Mouse (Mus musculus) hindbrain, embryonic 10.5 days (tissue): ENCODE measurements around the gene Hist1h2ap. TPM values are rescaled to one million over a fixed set of nuclear protein-coding genes. Genes with fewer than 3 reads are reported as not detected.
"Not testable (repeated sequence)": the region's sequence is repeated elsewhere in the genome, so short reads cannot be mapped to it uniquely, and the experiment has no call there.

ENCODE experiments used
- DNase-seq: peaks from one replicate; pipeline ENCODE4 v3.0.0-alpha.2; 2017; ENCODE audit warnings: low spot score
- H3K27ac ChIP-seq: fragments of 300-500 bp; sonication (generic); 2 replicates; pipeline ENCODE4 v1.5.1; 2016; ENCODE audit warnings: mild to moderate bottlenecking, moderate library complexity
- H3K27me3 ChIP-seq: fragments of 300-500 bp; sonication (generic); 2 replicates; pipeline ENCODE4 v1.6.1; 2016; ENCODE audit warnings: mild to moderate bottlenecking; ENCODE audit not compliant: poor library complexity, insufficient read depth, severe bottlenecking
- H3K36me3 ChIP-seq: fragments of 300-500 bp; sonication (generic); 2 replicates; pipeline ENCODE4 v1.6.1; 2016; ENCODE audit warnings: mild to moderate bottlenecking, moderate library complexity
- H3K4me1 ChIP-seq: fragments of 300-500 bp; sonication (generic); replicated peaks from 2 replicates; pipeline ENCODE4 v1.6.1; 2016; ENCODE audit warnings: mild to moderate bottlenecking
- H3K4me3 ChIP-seq: fragments of 300-500 bp; sonication (generic); 2 replicates; pipeline ENCODE4 v1.5.1; 2016; ENCODE audit warnings: mild to moderate bottlenecking, moderate library complexity
- H3K9me3 ChIP-seq: fragments of 300-500 bp; sonication (generic); 2 replicates; pipeline ENCODE4 v1.6.1; 2016; ENCODE audit warnings: mild to moderate bottlenecking, moderate library complexity
- WGBS: fragments of 180-500 bp; shearing (Covaris S2); methylation state at CpG from one replicate; pipeline ENCODE4 v1.1.7; 2016; 5-methylcytosine and 5-hydroxymethylcytosine counted together
- polyA plus RNA-seq: library from polyadenylated mRNA; unstranded; fragments of >200 nt; fragmentation: Nextera tagmentation; extraction: Ambion mirVana; gene quantifications from 2 replicates; pipeline ENCODE4 v1.2.1, GENCODE M21; 2016

Gene Hist1h2ap
- 6,234 and 6,449 TPM in 2 replicates for polyA plus RNA-seq

DNA sequence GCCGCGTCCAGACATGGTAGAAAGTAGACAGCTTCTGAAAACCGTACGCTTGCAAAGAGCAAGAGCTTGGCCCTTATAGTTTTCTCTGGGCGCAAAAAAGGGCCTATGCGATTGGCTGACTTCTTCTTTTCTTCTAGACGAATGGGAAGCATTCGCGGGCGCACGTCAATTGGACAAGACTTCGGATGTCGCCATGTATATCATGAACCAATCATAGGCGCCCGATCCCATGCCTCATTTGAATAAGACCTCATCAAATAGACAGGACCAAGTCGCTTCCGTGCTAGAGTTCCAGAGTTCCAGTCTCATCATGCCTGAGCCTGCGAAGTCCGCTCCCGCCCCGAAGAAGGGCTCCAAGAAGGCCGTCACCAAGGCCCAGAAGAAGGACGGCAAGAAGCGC lies at the start of gene Hist1h2ap, which contains the start of gene Hist1h2br:
TSS of gene Hist1h2ap (minus strand) at position 47 of the 400 bp plus-strand sequence.
TSS of gene Hist1h2br (plus strand) at position 283 of the 400 bp plus-strand sequence.
- DNase-seq, H3K27me3 ChIP-seq, H3K4me1 ChIP-seq, H3K27ac ChIP-seq, H3K4me3 ChIP-seq, H3K36me3 ChIP-seq, H3K9me3 ChIP-seq: not testable (repeated sequence)
- WGBS: no CpG with 5 or more reads among the region's 24 CpGs

DNA sequence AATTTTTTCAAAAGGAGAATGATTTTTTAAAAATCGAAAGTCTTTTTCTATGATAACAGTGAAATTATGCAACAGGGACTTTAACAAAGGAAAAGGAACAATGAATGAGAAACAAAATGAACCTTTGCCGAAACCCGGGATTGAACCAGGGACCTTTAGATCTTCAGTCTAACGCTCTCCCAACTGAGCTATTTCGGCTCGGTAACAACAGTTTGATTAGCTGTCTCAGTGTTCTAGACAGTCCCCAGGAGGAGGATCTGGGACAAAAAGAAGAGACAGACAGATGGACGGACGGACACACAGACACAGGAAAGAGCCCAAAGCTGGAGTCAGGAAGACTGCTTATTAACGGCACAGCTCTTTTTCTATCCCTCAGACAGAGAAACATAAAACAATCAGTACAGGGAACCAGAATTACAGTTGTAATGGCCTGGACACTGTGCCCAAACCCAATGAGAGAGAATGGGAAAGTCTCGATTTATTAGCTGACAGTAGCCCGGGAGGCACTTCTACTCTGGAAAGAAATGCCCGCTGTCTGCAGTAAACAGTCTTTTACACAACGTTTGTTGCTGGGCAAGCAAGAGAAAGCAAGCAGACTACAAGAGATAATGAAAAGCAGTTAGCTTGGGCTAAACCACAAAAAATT lies 49.6 kb upstream of the Hist1h2ap start:
- peak; percentile 84 for DNase-seq
- Histone ChIP-seq H3K27ac (0 out of 2 replicates have a peak overlapping the region, but pooled peaks have one; percentile 72), H3K4me3 (peak overlapping the region; percentile 55), H3K9me3 (no peaks in the 10 kb centered on the region), H3K36me3 (no peaks in the 10 kb centered on the region), H3K27me3 (no peaks in the 10 kb centered on the region), H3K4me1 (no peaks in the 10 kb centered on the region; the same call in 1 of the 2 replicates)
- under 1% methylated on average over 13 of the region's 13 CpGs for WGBS

DNA sequence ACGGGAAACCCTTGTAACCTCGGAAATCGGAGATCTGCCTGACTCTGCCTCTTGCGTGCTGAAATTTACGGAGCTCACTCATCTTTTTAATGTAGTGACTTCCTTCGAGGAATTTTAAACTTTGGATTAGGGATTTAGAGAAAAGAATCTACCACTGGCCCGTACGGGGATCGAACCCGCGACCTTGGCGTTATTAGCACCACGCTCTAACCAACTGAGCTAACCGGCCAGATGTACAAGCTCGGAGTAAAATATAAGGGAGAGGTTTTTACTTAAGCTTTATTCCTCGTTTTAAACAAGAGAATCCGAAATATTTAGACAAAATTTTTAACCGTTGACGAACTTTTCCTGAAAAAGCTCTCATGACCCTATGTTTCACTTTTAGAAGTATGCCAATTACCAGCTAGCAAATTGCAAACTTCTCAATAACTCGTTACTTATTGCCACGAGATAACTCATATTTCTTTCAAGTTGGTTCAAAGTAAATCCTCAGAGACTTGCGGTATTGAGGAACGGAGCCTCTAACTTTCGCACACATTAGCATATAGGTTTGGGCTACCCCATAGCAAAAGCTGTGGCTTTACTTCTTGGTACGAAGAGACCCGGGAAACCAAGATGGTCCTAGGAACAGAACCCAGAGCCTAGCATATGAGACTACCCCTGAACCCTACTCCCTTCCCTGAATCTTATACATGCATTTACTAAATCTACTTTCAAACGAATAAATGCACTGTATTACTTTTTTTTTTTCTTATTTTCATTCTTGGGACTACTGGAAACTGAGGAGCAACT lies 48.8 kb upstream of the Hist1h2ap start:
- Histone ChIP-seq H3K4me1 (no peaks in the 10 kb centered on the region; the same call in 1 of the 2 replicates), H3K36me3 (no peaks in the 10 kb centered on the region), H3K4me3 (peak overlapping the region; percentile 55), H3K27me3 (no peaks in the 10 kb centered on the region), H3K9me3 (no peaks in the 10 kb centered on the region), H3K27ac (peak overlapping the region; percentile 72; the same call in 1 of the 2 replicates)
- under 1% methylated on average over 27 of the region's 27 CpGs for WGBS
- peak; percentile 75 for DNase-seq

DNA sequence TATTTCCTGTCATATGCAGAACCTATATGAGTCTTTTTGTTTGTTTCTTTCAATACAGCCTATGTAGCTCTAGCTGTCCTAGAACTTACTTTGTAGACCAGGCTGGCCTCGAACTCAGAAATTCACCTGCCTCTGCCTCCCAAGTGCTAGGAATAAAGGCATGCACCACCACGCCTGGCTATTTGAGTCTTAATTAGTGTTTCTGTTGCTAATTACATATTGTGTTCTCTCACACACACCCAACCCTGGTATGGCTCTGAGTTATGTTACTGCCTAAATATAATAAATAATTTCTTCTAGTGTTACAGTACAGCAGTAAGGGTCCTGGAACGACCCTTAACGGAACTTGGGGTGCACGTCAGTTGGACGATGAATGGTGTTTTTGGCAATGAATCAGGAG lies 47.4 kb upstream of the Hist1h2ap start:
- Histone ChIP-seq H3K27me3 (no peaks in the 10 kb centered on the region), H3K36me3 (no peaks in the 10 kb centered on the region), H3K27ac (no peak overlapping the region), H3K4me3 (no peak overlapping the region), H3K4me1 (no peaks in the 10 kb centered on the region; the same call in 1 of the 2 replicates), H3K9me3 (no peaks in the 10 kb centered on the region)
- 88% methylated on average over 6 of the region's 6 CpGs for WGBS
- no peak for DNase-seq

DNA sequence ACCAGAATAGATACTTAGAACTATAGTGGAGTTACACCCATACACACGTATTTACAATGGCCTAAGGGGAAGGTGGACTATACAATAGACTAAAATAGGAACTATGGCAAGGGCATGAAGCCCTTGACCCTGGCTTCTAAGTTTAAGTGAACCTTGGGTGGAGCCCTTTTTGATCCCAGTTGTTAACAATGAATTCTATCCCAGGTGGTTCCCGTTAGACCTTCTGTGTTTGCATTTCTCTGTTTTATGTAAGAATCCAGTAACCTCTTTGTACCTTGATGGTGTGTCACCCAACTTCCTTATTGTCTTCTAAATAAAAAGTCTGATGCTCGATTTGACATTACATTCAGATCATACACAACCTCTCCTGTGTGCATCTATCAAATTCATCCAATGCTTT lies 32.2 kb upstream of the Hist1h2ap start:
- not testable (repeated sequence) for H3K4me1 ChIP-seq, H3K36me3 ChIP-seq, H3K9me3 ChIP-seq, H3K4me3 ChIP-seq, DNase-seq, H3K27me3 ChIP-seq, H3K27ac ChIP-seq
- WGBS: 80% methylated on average over 3 of the region's 3 CpGs

DNA sequence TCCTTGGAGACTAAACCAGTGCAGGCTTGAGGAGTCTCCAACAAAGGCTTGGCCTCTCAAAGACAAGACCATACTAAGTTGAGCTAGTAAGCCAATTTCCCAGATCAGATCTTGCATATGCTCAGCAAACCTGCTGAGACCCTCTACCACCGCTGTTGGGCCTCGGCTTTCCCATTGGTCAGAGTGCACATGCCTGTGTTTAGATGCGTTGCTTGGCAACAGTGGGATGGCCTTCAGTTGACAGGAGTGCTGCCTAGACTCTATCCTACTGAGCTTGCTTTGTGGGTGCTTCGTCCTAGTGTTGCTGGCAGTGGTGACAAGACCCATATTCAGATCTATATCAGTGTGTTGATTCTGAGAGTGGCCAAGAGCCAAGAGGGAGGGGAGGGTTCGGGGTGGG lies 28.3 kb upstream of the Hist1h2ap start:
- peaks cover 7% of the 10 kb centered on the region for H3K4me1 ChIP-seq
- H3K4me3 ChIP-seq: no peak overlapping the region
- H3K9me3 ChIP-seq: no peaks in the 10 kb centered on the region
- WGBS: 18% methylated on average over 5 of the region's 5 CpGs
- no peaks in the 10 kb centered on the region for H3K36me3 ChIP-seq
- 0 out of 2 replicates have a peak, but pooled peaks cover 4% of the 10 kb centered on the region for H3K27me3 ChIP-seq
- no peak overlapping the region for H3K27ac ChIP-seq
- DNase-seq: peak; percentile 46

DNA sequence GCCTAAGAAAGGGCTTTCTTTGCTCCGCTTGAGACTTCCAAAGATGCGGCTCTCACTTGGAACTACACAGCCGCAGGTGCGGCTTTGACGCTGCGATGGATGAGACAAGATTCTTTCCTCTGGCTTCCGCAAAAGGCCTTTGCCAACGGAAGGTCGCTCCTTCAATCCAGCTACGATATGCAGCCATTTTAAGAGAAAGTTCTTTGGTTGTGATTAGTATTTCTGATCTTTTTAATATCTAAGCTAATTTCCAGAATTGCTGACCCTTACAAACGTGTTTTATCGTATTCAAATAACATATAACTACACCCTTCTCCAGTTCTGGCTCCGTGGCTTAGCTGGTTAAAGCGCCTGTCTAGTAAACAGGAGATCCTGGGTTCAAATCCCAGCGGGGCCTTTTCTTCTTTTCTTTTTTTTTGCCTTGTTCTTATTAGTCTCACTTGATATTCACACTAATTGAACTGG lies 22.4 kb upstream of the Hist1h2ap start:
- H3K4me1 ChIP-seq: no peaks in the 10 kb centered on the region
- DNase-seq: peak; percentile 50
- H3K36me3 ChIP-seq: no peaks in the 10 kb centered on the region
- peak overlapping the region; percentile 75; the same call in 1 of the 2 replicates for H3K27ac ChIP-seq
- H3K4me3 ChIP-seq: peak overlapping the region; percentile 62
- H3K9me3 ChIP-seq: no peaks in the 10 kb centered on the region
- under 1% methylated on average over 15 of the region's 15 CpGs for WGBS
- 0 out of 2 replicates have a peak, but pooled peaks cover 4% of the 10 kb centered on the region for H3K27me3 ChIP-seq

DNA sequence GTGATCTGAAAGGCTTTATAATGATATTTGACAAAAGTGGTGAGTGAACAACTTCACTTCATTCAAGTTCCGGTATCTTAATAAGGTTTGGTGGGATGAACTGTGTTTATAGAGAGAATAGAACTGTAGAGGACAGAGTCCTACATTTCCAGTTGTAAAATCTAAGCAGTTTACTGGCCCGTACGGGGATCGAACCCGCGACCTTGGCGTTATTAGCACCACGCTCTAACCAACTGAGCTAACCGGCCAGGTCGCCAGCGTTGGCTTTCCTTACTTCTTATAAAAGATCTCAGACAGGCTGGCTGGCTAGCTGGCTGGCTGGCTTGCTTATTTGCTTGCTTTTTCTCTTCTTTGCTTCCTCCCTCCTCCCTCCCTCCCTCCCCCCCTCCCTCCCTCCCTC lies 21.8 kb upstream of the Hist1h2ap start:
- H3K4me3 ChIP-seq: peak overlapping the region; percentile 62
- 0 out of 2 replicates have a peak, but pooled peaks cover 4% of the 10 kb centered on the region for H3K27me3 ChIP-seq
- no peaks in the 10 kb centered on the region for H3K9me3 ChIP-seq
- H3K27ac ChIP-seq: no peak overlapping the region; the same call in 1 of the 2 replicates
- 1% methylated on average over 11 of the region's 11 CpGs for WGBS
- no peaks in the 10 kb centered on the region for H3K4me1 ChIP-seq
- no peaks in the 10 kb centered on the region for H3K36me3 ChIP-seq
- peak; percentile 90 for DNase-seq

DNA sequence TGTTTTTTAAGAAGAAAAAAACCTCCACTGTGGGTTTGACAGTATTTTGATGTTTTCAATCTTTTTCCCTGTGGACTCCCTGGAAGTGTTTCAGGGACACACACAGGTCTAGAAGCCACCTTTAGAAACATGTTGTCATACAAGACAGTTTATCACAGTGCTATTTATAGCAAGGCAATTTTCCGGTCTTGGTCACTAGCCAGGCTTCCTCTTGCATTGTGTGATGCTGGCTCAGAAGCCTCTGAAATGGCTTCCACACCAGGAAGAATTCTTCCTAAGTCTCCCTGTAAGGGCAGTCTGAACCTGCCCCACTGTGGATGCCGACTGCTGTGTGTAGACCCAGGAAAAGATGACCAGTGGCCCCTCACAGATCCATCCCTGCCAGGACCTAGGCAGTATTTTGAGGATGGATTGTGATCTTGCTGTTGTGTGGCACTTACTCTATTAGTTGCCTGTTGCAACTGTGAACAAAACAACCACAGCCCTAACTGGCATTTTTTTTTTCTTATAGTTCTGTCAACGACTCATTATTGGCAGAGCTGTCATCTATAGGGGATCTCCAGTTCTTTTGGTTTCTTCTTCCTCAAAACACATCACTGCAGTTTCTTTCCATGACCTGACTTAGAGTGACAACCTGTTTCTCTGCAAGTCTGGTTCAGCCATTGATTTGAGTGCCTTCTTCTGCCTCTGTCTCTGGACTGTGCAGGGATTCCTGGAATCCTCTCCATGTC lies 19.1 kb upstream of the Hist1h2ap start:
- WGBS: 70% methylated on average over 3 of the region's 3 CpGs
- H3K36me3 ChIP-seq: no peaks in the 10 kb centered on the region

DNA sequence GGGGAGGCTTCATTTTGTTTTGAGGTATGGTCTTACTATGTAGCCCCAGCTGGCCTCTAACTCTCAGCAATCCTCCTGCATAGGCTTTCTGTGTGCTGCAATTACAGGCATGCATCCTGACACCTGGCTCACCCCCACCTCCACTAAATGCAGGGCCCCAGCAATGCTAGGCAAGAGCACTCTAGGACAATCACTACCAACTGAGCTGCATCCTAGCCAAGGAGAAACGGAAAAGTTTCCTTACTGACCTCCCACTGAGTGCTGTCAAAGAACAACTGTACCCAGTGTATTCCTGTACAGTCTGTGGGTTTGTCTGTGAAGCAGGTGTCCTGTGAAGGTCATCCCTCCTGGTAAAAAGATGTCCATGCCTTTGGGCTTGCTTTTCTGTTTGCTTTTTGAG lies 17.4 kb upstream of the Hist1h2ap start:
- not testable (repeated sequence) for H3K36me3 ChIP-seq, DNase-seq, H3K27me3 ChIP-seq, H3K27ac ChIP-seq, H3K9me3 ChIP-seq, H3K4me1 ChIP-seq, H3K4me3 ChIP-seq
- 42% methylated on average over 1 of the region's 1 CpGs for WGBS

More for the DNA sequence above, 19.1 kb upstream of the Hist1h2ap start:
- no peak for DNase-seq
- Histone ChIP-seq H3K9me3 (no peaks in the 10 kb centered on the region), H3K27ac (no peak overlapping the region), H3K4me3 (no peak overlapping the region), H3K27me3 (no peaks in the 10 kb centered on the region), H3K4me1 (no peaks in the 10 kb centered on the region)

DNA sequence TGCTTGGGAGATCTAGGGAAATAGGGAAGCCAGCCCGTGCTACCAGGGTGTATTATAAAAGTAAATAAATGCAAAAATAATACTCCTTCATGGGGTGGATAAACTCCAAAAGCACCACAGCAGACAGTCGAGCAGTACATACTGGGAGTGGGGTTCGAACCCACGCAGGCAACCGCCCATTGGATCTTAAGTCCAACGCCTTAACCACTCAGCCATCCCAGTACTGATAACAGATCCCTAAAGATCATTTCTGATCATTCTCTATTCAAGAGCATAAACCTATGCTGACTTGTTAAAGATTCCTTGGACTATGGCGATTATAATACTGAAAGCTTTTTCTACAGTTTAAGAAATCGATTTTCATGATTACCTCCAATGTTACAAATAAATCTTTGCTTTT lies 14.6 kb upstream of the Hist1h2ap start:
- Histone ChIP-seq H3K27me3 (no peaks in the 10 kb centered on the region), H3K4me3 (peak overlapping the region; percentile 21; the same call in 1 of the 2 replicates), H3K9me3 (no peaks in the 10 kb centered on the region), H3K27ac (no peak overlapping the region), H3K4me1 (no peaks in the 10 kb centered on the region), H3K36me3 (no peaks in the 10 kb centered on the region)
- DNase-seq: peak; percentile 18
- WGBS: 14% methylated on average over 8 of the region's 8 CpGs

DNA sequence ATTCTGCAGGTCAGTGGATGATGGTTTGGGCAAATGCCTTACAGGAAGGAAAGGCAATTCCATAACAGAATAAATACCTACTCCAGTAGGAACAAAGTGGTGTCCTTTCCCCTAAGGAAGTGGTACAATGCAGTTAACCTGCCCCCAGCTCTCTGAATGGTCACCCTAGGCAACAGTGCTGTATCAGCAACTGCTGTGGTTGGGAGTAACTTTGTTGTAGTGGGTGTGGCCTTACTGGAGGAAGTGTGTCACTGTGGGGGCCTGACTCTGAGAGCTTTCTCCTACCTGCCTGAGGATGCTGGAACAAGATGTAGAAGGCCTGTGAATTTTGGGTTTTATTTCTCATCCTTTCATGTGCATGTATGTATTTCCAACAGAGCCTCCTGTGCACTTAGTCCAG lies 13.0 kb upstream of the Hist1h2ap start:
- H3K27me3 ChIP-seq, H3K27ac ChIP-seq, H3K4me1 ChIP-seq, H3K9me3 ChIP-seq, H3K4me3 ChIP-seq, H3K36me3 ChIP-seq, DNase-seq: not testable (repeated sequence)
